Mouse (Mus musculus): ENCODE measurements at regions not wholly inside any gene's neighbourhood (a gene's known extent, or its start where the extent isn't known, plus 50 kb on each side); places are given as distances from the start of the nearest gene placed in this dataset.

GRCm38 (mm10) chr11:8220618-8221017 lies 443.7 kb downstream of the Tns3 start:
- 76% methylated on average over 3 of the region's 3 CpGs for WGBS
- no peak for ATAC-seq (ENCODE audit: insufficient number of reproducible peaks, insufficient read depth, low FRiP score, low TSS enrichment)
- Histone ChIP-seq H3K4me1 (no peaks in the 10 kb centered on the region), H3K9ac (no peak overlapping the region), H3K4me2 (replicated peaks) (no peak overlapping the region), H3K4me3 (no peak overlapping the region), H3K27me3 (no peaks in the 10 kb centered on the region; the same call in 1 of the 2 replicates), H3K9me3 (no peaks in the 10 kb centered on the region), H3K27ac (no peak overlapping the region), H3K36me3 (no peaks in the 10 kb centered on the region)

- ATAC-seq (ENCODE audit: insufficient number of reproducible peaks, insufficient read depth, low FRiP score, low TSS enrichment): no peak
- 69% methylated on average over 6 of the region's 6 CpGs for WGBS
Measured at GRCm38 (mm10) chr11:8219911-8220310, 444.4 kb downstream of the Tns3 start.

GRCm38 (mm10) chr11:8215634-8216033 lies 448.7 kb downstream of the Tns3 start:
- Histone ChIP-seq H3K27me3 (no peaks in the 10 kb centered on the region; the same call in 1 of the 2 replicates), H3K27ac (no peak overlapping the region), H3K4me3 (no peak overlapping the region), H3K4me2 (replicated peaks) (no peak overlapping the region), H3K9me3 (no peaks in the 10 kb centered on the region), H3K9ac (no peak overlapping the region), H3K4me1 (no peaks in the 10 kb centered on the region), H3K36me3 (no peaks in the 10 kb centered on the region)
- ATAC-seq (ENCODE audit: insufficient number of reproducible peaks, insufficient read depth, low FRiP score, low TSS enrichment): no peak
- WGBS: 81% methylated on average over 7 of the region's 7 CpGs

More at GRCm38 (mm10) chr11:8219911-8220310, 444.4 kb downstream of the Tns3 start:
- no peaks in the 10 kb centered on the region for H3K36me3 ChIP-seq
- no peaks in the 10 kb centered on the region for H3K4me1 ChIP-seq
- no peak overlapping the region for H3K4me2 ChIP-seq (replicated peaks)
- H3K9ac ChIP-seq: no peak overlapping the region
- H3K9me3 ChIP-seq: no peaks in the 10 kb centered on the region
- H3K27ac ChIP-seq: no peak overlapping the region
- H3K4me3 ChIP-seq: no peak overlapping the region
- H3K27me3 ChIP-seq: no peaks in the 10 kb centered on the region; the same call in 1 of the 2 replicates

GRCm38 (mm10) chr11:8214305-8214903 lies 449.9 kb downstream of the Tns3 start:
- 74% methylated on average over 2 of the region's 2 CpGs for WGBS

GRCm38 (mm10) chr11:8213130-8213529 lies 451.2 kb downstream of the Tns3 start:
- Histone ChIP-seq H3K9me3 (no peaks in the 10 kb centered on the region), H3K4me1 (no peaks in the 10 kb centered on the region), H3K36me3 (no peaks in the 10 kb centered on the region), H3K9ac (no peak overlapping the region), H3K27ac (no peak overlapping the region), H3K4me2 (replicated peaks) (no peak overlapping the region), H3K4me3 (no peak overlapping the region), H3K27me3 (no peaks in the 10 kb centered on the region)
- 81% methylated on average over 3 of the region's 3 CpGs for WGBS
- ATAC-seq (ENCODE audit: insufficient number of reproducible peaks, insufficient read depth, low FRiP score, low TSS enrichment): no peak

More at GRCm38 (mm10) chr11:8214305-8214903, 449.9 kb downstream of the Tns3 start:
- Histone ChIP-seq H3K4me1 (no peaks in the 10 kb centered on the region), H3K27me3 (no peaks in the 10 kb centered on the region), H3K36me3 (no peaks in the 10 kb centered on the region), H3K9ac (no peak overlapping the region), H3K4me2 (replicated peaks) (no peak overlapping the region), H3K27ac (no peak overlapping the region), H3K4me3 (no peak overlapping the region), H3K9me3 (no peaks in the 10 kb centered on the region)
- no peak for ATAC-seq (ENCODE audit: insufficient number of reproducible peaks, insufficient read depth, low FRiP score, low TSS enrichment)

- no peak for ATAC-seq (ENCODE audit: insufficient number of reproducible peaks, insufficient read depth, low FRiP score, low TSS enrichment)
- H3K9me3 ChIP-seq: no peaks in the 10 kb centered on the region
- WGBS: 81% methylated on average over 4 of the region's 4 CpGs
Measured at GRCm38 (mm10) chr11:8212714-8213113, 451.6 kb downstream of the Tns3 start.

GRCm38 (mm10) chr11:8209041-8209440 lies 455.3 kb downstream of the Tns3 start:
- no peaks in the 10 kb centered on the region for H3K27me3 ChIP-seq
- H3K9ac ChIP-seq: no peak overlapping the region
- H3K36me3 ChIP-seq: no peaks in the 10 kb centered on the region
- H3K4me2 ChIP-seq (replicated peaks): no peak overlapping the region
- no peak overlapping the region for H3K27ac ChIP-seq
- H3K4me3 ChIP-seq: no peak overlapping the region
- no peaks in the 10 kb centered on the region for H3K4me1 ChIP-seq
- ATAC-seq (ENCODE audit: insufficient number of reproducible peaks, insufficient read depth, low FRiP score, low TSS enrichment): no peak
- no peaks in the 10 kb centered on the region for H3K9me3 ChIP-seq
- WGBS: 83% methylated on average over 2 of the region's 2 CpGs

More at GRCm38 (mm10) chr11:8212714-8213113, 451.6 kb downstream of the Tns3 start:
- Histone ChIP-seq H3K4me3 (no peak overlapping the region), H3K4me2 (replicated peaks) (no peak overlapping the region), H3K27ac (no peak overlapping the region), H3K4me1 (no peaks in the 10 kb centered on the region), H3K27me3 (no peaks in the 10 kb centered on the region), H3K9ac (no peak overlapping the region), H3K36me3 (no peaks in the 10 kb centered on the region)

- H3K9ac ChIP-seq: no peak overlapping the region
- WGBS: 61% methylated on average over 8 of the region's 8 CpGs
- no peaks in the 10 kb centered on the region for H3K36me3 ChIP-seq
- H3K4me2 ChIP-seq (replicated peaks): no peak overlapping the region
- no peak overlapping the region for H3K27ac ChIP-seq
- no peak overlapping the region for H3K4me3 ChIP-seq
- ATAC-seq (ENCODE audit: insufficient number of reproducible peaks, insufficient read depth, low FRiP score, low TSS enrichment): no peak
- no peaks in the 10 kb centered on the region for H3K4me1 ChIP-seq
- H3K9me3 ChIP-seq: no peaks in the 10 kb centered on the region
- H3K27me3 ChIP-seq: no peaks in the 10 kb centered on the region
Measured at GRCm38 (mm10) chr11:8199293-8199692, 465.0 kb downstream of the Tns3 start.
